Mouse (Mus musculus) adipose tissue, adult 10 weeks (tissue): ENCODE results near the gene Tyr. TPM values are rescaled to one million over a fixed set of nuclear protein-coding genes. Genes with fewer than 3 reads are reported as not detected.

Experiments used
- polyA plus RNA-seq: library from polyadenylated mRNA; stranded (reverse); fragments of 350-450 nt; fragmentation: Illumina TruSeq; extraction: RNeasy Lipid Tissue Mini Kit (QIAGEN cat#74804); gene quantifications from one replicate; pipeline ENCODE4 v1.2.3, GENCODE M21; 2014; ENCODE audit warnings: low read depth, low replicate concordance

Gene Tyr
- polyA plus RNA-seq: not detected

DNA sequence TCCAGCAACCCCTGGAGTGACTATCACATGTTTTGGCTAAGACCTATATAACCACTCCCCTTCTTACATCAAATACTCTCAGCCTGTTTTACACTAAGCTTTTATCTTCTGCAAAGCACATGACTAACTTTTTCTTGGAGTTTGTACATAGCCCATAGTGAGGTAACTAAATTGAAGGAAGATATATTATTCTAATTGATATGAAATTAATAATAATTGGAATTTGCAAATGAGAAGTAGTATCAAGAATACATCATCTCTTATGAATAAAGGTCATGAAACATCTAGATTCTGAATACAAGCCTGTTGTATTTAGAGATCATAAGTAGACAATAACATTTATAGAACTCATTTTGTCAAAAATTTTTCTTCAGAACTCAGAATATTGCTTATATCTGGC lies at the start of gene Tyr:
TSS of gene Tyr (minus strand) at position 101 of the 400 bp plus-strand sequence.

Other genes starting within 250 kb of the Tyr start
- gene Nox4, start 247.4 kb downstream of the Tyr start, polyA plus RNA-seq: 1.2 TPM
- gene Grm5, start 90.7 kb upstream of the Tyr start, polyA plus RNA-seq: not detected